Mouse (Mus musculus) CD4-positive, CD25-positive, alpha-beta regulatory T cell, adult 2 months (primary cell): ENCODE measurements around the gene Baiap3.

ENCODE experiments used
- DNase-seq: peaks from one replicate; pipeline ENCODE4 v3.0.0-alpha.2; 2012; ENCODE audit warnings: low read depth, low spot score

Baiap3 gene

DNA sequence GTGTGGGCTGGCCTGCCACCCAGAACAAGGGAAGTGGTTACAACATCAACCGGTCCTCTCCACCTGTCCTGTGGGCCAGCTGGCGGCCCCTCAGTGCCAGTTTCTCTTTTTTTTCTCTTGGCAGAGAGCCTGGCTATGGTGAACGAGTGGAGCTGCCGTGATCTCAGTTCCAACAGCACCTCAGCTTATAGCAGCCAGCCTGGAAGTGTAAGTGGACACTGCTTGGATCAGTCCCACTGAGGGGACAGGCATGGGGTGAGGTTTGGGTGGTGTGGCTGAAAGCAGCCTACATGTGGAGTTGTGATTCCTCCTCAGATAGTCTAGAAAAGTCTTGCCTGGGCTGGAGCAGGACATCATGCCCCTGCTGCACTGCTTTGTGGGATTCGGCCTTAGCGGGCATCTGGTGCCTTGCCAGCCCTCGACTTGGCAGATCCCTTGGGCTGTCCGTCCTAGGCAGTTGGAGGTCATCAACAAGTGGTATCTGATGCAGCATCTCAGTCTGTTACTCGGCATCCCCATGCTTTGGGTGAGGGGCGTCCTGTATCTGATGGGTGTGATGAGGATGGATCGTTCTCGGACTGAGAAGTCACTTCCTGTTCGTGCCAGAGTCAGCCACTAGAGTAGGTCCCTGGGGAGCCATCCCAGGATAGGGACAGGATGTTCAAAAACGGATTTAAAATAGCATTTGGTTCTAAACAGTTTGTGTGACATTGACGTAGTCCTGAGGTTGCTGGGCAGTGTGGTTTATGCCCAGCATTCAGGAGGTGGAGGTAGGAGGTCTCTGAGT, 45.3 kb downstream of the Baiap3 start:
- no peak for DNase-seq

GRCm38 (mm10) chr17:25210006-25210405, 46.2 kb downstream of the Baiap3 start:
- DNase-seq, result no peak

- no peak for DNase-seq
These were observed 53.8 kb downstream of the Baiap3 start for GRCm38 (mm10) chr17:25202401-25202800.
